Mouse (Mus musculus): ENCODE data around the gene Ankrd44.

DNA sequence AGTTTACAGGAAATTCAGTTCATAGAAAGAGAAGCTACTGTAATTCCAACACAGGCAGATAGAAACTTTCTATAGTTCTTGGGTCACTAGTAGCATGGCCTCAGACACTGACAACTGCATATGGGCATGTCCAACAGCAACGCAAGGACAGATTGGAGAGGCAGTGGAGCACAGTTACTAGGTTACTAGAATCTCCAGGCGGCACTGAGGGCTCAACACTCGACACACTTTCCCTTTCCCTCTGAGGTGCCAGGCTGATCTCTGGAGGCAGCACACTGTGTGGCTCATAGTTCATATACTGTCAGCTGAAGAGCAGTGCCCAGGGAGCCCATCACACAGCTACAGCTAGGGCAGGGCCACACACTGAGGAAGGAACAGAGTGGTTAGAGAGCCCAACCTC lies 118.4 kb downstream of the Ankrd44 start:
- no peak for TF ChIP-seq GATA1 (IDR thresholded peaks at IDR 0.05; ENCODE audit: borderline replicate concordance, low read length)
- no peak for TF ChIP-seq FLI1 (IDR thresholded peaks at IDR 0.05; ENCODE audit: low read length)

Data from megakaryocyte, embryonic 14.5 days (primary cell).